8 mouse cellular contexts compared by ENCODE assay signal in genomic region chr8:45332685-45333409, GRCm38 (mm10). TPM values are rescaled to one million over a fixed set of nuclear protein-coding genes. Genes with fewer than 3 reads are reported as not detected.
A peak's percentile ranks its signal among the peaks of the same experiment; 100 is the strongest.
DNase-seq lines count a peak whose midpoint lies in the region; ATAC-seq and TF ChIP-seq lines count a peak whose summit lies in the region.

Gene Cyp4v3 (minus strand): TSS chr8:45333216.

- intact Hi-C loops in heart, postnatal 10 days (cut with DNase I), result no loop called here

- peak within 1 kb of the TSS; percentile 52 for H3K4me3 ChIP-seq in forebrain, embryonic 13.5 days
- H3K4me3 ChIP-seq in lung, embryonic 14.5 days (ENCODE audit: low read depth, low read length), result peak within 1 kb of the TSS; percentile 56
- peak within 1 kb of the TSS; percentile 52 for H3K4me3 ChIP-seq in neural tube, embryonic 15.5 days (replicated peaks)

- no peak for TF ChIP-seq CTCF in lung, embryonic 14.5 days (IDR thresholded peaks at IDR 0.05; ENCODE audit: low read depth)

- H3K27ac ChIP-seq in forebrain, embryonic 13.5 days, result no peak within 1 kb of the TSS
- H3K27ac ChIP-seq in lung, embryonic 14.5 days (ENCODE audit: low read depth), result peak within 1 kb of the TSS; percentile 19; the same call in 1 of the 2 replicates
- no peak within 1 kb of the TSS for H3K27ac ChIP-seq in neural tube, embryonic 15.5 days (replicated peaks)

- peaks cover 6% of the 10 kb centered on the region; the same call in 1 of the 2 replicates for H3K27me3 ChIP-seq in forebrain, embryonic 13.5 days
- H3K27me3 ChIP-seq in lung, embryonic 14.5 days (ENCODE audit: insufficient read depth, low read length), result no peaks in the 10 kb centered on the region
- peaks cover 14% of the 10 kb centered on the region for H3K27me3 ChIP-seq in neural tube, embryonic 15.5 days (replicated peaks)

- WGBS in forebrain, embryonic 13.5 days, result under 1% methylated on average over 44 of the region's 44 CpGs
- WGBS in lung, embryonic 14.5 days, result 1% methylated on average over 42 of the region's 44 CpGs
- under 1% methylated on average over 44 of the region's 44 CpGs for WGBS in neural tube, embryonic 15.5 days

- H3K4me1 ChIP-seq in forebrain, embryonic 13.5 days, result peaks cover 6% of the 10 kb centered on the region
- no peaks in the 10 kb centered on the region for H3K4me1 ChIP-seq in lung, embryonic 14.5 days (ENCODE audit: insufficient read depth)
- H3K4me1 ChIP-seq in neural tube, embryonic 15.5 days, result peaks cover 12% of the 10 kb centered on the region

- peak; percentile 90 for DNase-seq in A20 (ENCODE audit: low read depth, low spot score)
- peak; percentile 90 for DNase-seq in adrenal gland, postnatal 14 days
- DNase-seq in heart, postnatal 10 days, result peak; percentile 71 to 78
- DNase-seq in kidney, postnatal 4 days, result peak; percentile 70 to 82
- DNase-seq in lung, embryonic 14.5 days, result peak; percentile 77
- DNase-seq in testis, postnatal 14 days (ENCODE audit: low spot score), result peak; percentile 55

- no peaks in the 10 kb centered on the region for H3K9me3 ChIP-seq in forebrain, embryonic 13.5 days (replicated peaks)
- no peaks in the 10 kb centered on the region for H3K9me3 ChIP-seq in lung, embryonic 14.5 days (ENCODE audit: low read depth, low read length)
- H3K9me3 ChIP-seq in neural tube, embryonic 15.5 days (replicated peaks), result no peaks in the 10 kb centered on the region

- H3K36me3 ChIP-seq in forebrain, embryonic 13.5 days (ENCODE audit: poor library complexity, severe bottlenecking), result no peaks in the 10 kb centered on the region
- no peaks in the 10 kb centered on the region for H3K36me3 ChIP-seq in lung, embryonic 14.5 days (ENCODE audit: insufficient read depth)
- H3K36me3 ChIP-seq in neural tube, embryonic 15.5 days, result no peaks in the 10 kb centered on the region

- ATAC-seq in forebrain, embryonic 13.5 days, result peak; percentile 86
- peak; percentile 90 for ATAC-seq in lung, embryonic 14.5 days (ENCODE audit: insufficient read depth)
- peak; percentile 74 for ATAC-seq in neural tube, embryonic 15.5 days (ENCODE audit: low FRiP score)

- peak within 1 kb of the TSS; percentile 68 for H3K9ac ChIP-seq in forebrain, embryonic 13.5 days
- H3K9ac ChIP-seq in lung, embryonic 14.5 days, result peak within 1 kb of the TSS; percentile 61
- H3K9ac ChIP-seq in neural tube, embryonic 15.5 days (replicated peaks), result peak within 1 kb of the TSS; percentile 54

- H3K4me2 ChIP-seq in forebrain, embryonic 13.5 days, result peak within 1 kb of the TSS; percentile 88
- peak within 1 kb of the TSS; percentile 88 for H3K4me2 ChIP-seq in lung, embryonic 14.5 days
- peak within 1 kb of the TSS; percentile 97 for H3K4me2 ChIP-seq in neural tube, embryonic 15.5 days

RNA-seq across cellular contexts. Expression of gene Cyp4v3, which starts in this region (rescaled TPM):
- total RNA-seq in adrenal gland, postnatal 14 days (2021), result 11.3 and 18.6 TPM in 2 replicates
- polyA plus RNA-seq in forebrain, embryonic 13.5 days (2015; fragmentation: Nextera tagmentation; extraction: Ambion mirVana), result 0.49 and 0.72 TPM in 2 replicates
- total RNA-seq in heart, postnatal 10 days (2021), result 1 to 10 TPM; 1.5 to 1.7 TPM
- polyA plus RNA-seq in lung, embryonic 14.5 days (2014; fragmentation: Nextera tagmentation; extraction: Ambion mirVana), result 0.75 and 1.5 TPM in 2 replicates
- 1.5 and 1.8 TPM in 2 replicates for polyA plus RNA-seq in neural tube, embryonic 15.5 days (2015; fragmentation: Nextera tagmentation; extraction: Ambion mirVana)

Comparison
In these comparisons a context has a peak if more than half of its experiments do, and no peak if none do; other contexts are left out.
1. Peak in ATAC-seq, H3K4me3 ChIP-seq, H3K9ac ChIP-seq and H3K4me2 ChIP-seq in forebrain, embryonic 13.5 days; RNA of the gene not detected or under 1 TPM.